Mouse (Mus musculus): ENCODE results near the gene Ppm1j.

- TF ChIP-seq HCFC1 (IDR thresholded peaks at IDR 0.05; ENCODE audit: borderline replicate concordance, insufficient read depth, low read length), result no peak
- no peak for TF ChIP-seq MAFK (IDR thresholded peaks at IDR 0.05; ENCODE audit: insufficient read depth, low read depth, low read length)
- no peak for TF ChIP-seq CHD2 (IDR thresholded peaks at IDR 0.05; ENCODE audit: low read depth, low read length)
- no peak for TF ChIP-seq ZC3H11A (IDR thresholded peaks at IDR 0.05; ENCODE audit: borderline replicate concordance, low read depth, low read length)
Measured at GRCm38 (mm10) chr3:104801481-104801880, 20.6 kb downstream of the Ppm1j start.
